Mouse (Mus musculus): ENCODE data around the gene Gm44511. TPM values are rescaled to one million over a fixed set of nuclear protein-coding genes. Genes with fewer than 3 reads are reported as not detected.
"Not testable (repeated sequence)": the region's sequence is repeated elsewhere in the genome, so short reads cannot be mapped to it uniquely, and the experiment has no call there.

The Gm44511 gene
- total RNA-seq, 2 experiments from 2014 or later, result not detected

DNA sequence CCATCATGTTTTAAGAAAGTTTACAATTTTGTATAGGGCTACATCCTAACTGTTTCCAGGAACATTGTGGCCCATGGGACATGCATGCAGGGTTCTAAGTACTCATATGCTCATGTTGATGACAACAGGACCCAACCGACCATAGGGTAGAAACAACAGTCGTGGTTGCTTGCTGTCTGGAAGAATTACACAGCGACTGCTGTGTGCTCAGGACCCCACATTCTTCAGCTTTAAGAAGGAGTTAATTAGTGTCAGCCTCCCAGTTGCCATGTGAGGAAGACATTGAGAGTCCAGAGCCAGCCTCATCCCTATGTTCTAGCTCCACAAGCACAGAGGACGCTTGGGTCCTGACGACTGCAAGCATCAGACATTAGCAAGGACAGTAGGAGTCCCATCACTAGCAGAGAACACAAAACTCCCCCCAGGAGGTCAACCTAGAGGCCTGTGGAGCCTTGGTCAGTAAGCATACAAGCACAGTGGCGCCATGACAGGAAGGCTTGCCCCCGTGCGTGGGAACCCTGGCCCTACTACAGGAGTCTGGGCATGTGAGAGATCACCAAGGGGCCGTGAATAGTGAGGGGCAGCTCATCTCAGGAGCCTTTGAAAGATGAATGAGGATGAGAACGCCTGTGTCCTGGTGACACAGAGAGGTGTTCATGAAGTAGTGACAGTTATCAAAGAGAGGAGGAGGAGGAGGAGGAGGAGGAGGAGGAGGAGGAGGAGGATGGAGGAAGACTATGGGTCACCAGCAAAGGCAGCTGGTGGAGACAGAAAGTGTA is 63.0 kb downstream of the Gm44511 start:
- ATAC-seq (replicated peaks; ENCODE audit: poor library complexity), result not testable (repeated sequence)

- ATAC-seq (replicated peaks; ENCODE audit: poor library complexity), result no peak
Measured at GRCm38 (mm10) chr6:128761144-128761540, 65.0 kb downstream of the Gm44511 start.

DNA sequence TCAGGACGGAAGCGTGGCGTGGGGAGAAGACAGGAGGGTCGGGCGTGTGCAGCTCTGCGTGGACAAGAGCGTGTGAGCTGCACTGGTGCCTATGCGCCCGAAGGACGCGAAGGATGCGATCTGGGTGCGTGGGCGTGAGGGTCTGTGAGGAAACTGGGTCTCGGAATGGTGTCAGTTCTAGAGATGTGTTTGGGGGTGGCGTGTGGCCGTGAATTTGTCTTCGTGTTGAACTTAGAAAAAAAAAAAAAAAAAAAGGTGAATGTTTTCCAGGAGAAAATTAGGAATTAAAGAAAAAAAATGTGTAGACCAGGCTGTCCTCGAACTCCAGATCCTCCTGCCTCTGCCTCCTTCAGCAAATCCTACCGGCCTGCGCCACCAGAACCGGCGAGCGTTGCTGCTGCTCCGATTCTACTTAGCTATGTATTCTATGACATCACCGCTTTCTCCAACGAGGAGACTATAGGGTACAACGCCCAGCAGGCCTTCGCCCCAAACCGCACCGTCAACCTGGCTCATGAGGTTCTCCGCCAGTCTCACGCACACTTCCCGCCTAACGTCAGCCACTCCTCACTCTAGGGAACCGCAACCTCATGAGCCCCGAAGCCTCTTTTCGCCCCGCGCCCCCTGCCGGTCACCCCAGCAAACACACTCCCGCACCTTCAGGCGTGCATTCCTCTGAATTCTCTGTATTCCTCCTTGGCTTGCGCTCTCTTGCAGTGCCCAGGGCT is 65.5 kb downstream of the Gm44511 start:
- peak; percentile 67 for ATAC-seq (replicated peaks; ENCODE audit: poor library complexity)

GRCm38 (mm10) chr6:128760016-128760415 is 66.1 kb downstream of the Gm44511 start:
- peak; percentile 47 for ATAC-seq (replicated peaks; ENCODE audit: poor library complexity)

GRCm38 (mm10) chr6:128759221-128759950 is 66.7 kb downstream of the Gm44511 start:
- no peak for ATAC-seq (replicated peaks; ENCODE audit: poor library complexity)

DNA sequence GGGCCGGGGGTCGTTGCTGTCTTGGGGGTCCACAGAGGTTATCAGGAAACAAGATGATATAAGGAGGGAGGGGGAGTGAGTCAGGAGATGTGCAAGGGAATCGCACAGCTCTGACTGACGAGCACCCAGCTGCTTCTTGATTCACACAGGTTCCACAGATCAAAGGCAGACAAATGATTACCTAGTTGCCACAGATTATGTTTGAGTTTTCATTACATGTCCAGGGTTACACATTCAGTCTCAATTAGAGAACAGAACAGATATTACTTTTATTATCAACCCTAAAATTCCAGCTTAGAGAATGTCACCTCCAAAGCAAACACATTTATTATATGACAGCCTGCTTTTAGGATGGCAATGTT is 70.7 kb downstream of the Gm44511 start:
- not testable (repeated sequence) for ATAC-seq (replicated peaks; ENCODE audit: poor library complexity)

DNA sequence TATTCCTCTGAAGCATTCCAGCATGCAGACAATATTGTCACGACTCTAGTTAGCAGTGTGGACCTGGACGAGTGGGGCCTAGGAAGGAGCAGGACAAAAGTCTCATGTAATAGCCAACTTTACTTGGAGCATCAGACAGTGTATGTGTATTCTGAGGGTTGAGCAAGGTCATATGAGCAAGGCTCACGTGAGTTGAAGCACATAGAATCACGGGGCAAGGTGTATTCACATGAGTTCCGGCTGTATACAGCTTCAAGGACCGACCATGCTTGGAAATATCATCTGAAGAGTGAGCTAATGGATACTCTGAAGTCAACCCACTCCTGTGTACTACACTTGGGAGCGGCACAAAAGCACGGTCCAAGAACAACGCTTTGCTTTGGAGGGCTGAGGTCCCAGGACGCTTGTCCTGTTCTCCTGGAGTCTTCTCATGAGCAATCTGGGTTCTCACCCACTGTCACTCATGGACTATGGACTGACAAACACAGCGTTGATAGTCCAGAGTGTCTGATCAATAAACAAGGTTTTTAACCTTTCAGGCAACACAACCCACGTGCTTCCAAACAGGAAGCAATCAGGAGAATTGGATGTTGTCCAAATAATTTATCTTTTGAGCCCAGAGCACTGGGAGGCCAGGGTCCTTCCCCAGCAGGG is 71.2 kb downstream of the Gm44511 start:
- ATAC-seq (replicated peaks; ENCODE audit: poor library complexity), result not testable (repeated sequence)

- ATAC-seq (replicated peaks; ENCODE audit: poor library complexity), result peak; percentile 84
Measured at GRCm38 (mm10) chr6:128754265-128754664, 71.8 kb downstream of the Gm44511 start.

GRCm38 (mm10) chr6:128753610-128754224 is 72.4 kb downstream of the Gm44511 start:
- ATAC-seq (replicated peaks; ENCODE audit: poor library complexity), result peak; percentile 99

DNA sequence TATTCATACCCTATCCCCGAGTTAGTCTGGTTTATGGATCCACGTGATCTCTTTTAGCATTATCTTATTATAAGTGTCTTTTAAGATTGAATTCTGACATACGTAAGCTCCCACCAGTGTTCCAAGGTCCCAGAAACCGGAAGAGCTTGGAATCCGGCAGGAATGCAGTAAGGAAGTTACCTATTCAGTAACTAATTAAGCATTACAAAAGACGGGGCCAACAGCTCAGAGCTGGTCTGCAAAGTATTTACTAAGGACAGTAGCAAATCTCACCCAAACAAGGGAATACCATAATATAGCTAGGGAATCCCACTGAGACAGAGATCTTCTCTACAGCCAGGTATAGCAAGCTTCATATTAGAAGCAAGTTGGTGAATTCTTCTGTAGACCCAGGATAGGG is 79.1 kb downstream of the Gm44511 start:
- ATAC-seq (replicated peaks; ENCODE audit: poor library complexity), result not testable (repeated sequence)

- no peak for ATAC-seq (replicated peaks; ENCODE audit: poor library complexity)
Measured at GRCm38 (mm10) chr6:128737445-128737844, 88.7 kb downstream of the Gm44511 start.

GRCm38 (mm10) chr6:128736100-128736499 is 90.0 kb downstream of the Gm44511 start:
- ATAC-seq (replicated peaks; ENCODE audit: poor library complexity), result peak; percentile 86

DNA sequence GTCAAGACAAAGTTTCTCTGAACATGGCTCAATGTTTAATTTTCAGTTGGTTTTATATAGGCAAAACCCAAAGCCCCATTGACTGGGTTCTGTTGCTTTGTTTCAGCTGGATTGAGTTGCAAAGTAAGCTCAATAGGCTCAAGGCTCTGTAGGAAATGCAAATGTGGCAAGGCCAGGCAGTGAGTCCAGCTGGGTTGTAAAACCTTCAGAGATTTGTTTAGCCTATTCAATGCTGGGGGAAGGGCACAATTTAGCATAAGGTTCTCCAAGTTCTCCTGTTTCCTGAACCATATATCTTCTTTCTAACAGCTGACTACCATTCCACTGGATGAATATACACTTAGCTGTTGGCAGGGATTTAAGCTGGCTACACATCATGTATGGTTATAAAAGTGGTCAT is 91.2 kb downstream of the Gm44511 start:
- no peak for ATAC-seq (replicated peaks; ENCODE audit: poor library complexity)

DNA sequence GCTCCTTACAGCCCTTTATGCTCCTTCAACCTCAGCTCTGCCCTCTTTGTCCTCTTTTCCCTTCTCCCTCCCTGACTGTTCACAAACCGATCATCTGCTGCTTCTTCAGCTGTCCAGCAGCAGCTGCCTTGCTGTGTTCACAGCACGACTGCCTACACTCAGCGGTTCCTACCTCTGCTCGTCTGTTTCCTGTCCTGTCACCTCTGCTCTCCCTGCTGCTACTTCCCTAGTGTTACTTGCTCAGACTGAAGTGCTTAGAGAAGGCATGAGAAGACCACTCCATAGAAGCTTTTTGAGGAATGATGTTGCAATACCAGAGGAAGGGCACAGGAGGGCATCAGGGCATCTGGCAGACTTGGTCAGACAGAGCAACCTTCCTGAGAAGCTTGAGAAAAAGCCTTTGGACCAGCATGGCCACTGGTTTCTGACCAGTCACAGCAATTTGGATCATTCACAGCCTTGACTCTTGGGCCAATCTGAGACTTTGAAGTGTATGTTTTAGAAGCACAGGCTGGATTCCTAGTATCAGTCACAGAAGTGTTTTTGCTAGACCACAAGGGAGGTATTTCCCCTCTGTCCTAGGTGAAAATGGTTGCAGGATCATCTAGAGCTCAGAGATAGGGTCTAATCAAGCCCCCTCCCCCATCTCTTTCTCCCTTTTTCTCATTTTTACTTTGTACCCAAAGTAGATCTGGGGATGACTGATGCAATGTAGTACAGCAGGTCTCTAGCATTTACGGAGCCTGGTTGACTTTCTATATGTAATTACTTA is 92.0 kb downstream of the Gm44511 start:
- peak; percentile 69 for ATAC-seq (replicated peaks; ENCODE audit: poor library complexity)

DNA sequence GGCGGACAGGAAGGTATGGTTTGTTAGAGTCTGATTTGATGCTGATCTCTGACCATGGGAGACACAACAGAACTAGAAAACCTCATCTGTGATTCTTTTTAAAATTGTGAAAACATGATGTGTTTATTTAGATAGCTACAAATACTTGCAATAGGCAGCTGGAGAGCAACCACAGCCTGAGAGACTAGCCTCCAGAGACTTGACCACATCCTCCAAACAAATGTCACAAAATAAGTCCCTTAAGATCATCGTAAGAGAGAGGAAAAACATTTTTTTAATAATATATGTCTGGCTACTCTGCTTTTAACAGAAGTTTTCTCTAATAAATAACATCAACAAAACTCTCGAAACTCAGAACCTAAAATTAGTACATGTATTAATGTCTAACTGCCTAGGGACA is 94.1 kb downstream of the Gm44511 start:
- no peak for ATAC-seq (replicated peaks; ENCODE audit: poor library complexity)

Other genes with a start within 250 kb of the Gm44511 start
- gene A2ml1, start 244.7 kb downstream of the Gm44511 start, total RNA-seq (2015), result not detected in 2 replicates
- gene A2ml1, start 244.7 kb downstream of the Gm44511 start, total RNA-seq (2017), result not detected in 2 replicates
- 0.74 TPM in 1 of 2 replicates, not detected in the other for gene Klrb1a, start 202.8 kb downstream of the Gm44511 start, total RNA-seq (2015)
- gene Klrb1a, start 202.8 kb downstream of the Gm44511 start, total RNA-seq (2017), result not detected in 2 replicates
- gene Clec2h, start 163.9 kb downstream of the Gm44511 start, total RNA-seq (2015), result not detected in 2 replicates
- gene Clec2h, start 163.9 kb downstream of the Gm44511 start, total RNA-seq (2017), result not detected in 2 replicates
- not detected in 2 replicates for gene Klrb1, start 103.3 kb downstream of the Gm44511 start, total RNA-seq (2015)
- not detected in 2 replicates for gene Klrb1, start 103.3 kb downstream of the Gm44511 start, total RNA-seq (2017)
- gene Klrb1c, start 37.1 kb downstream of the Gm44511 start, total RNA-seq (2015), result 0.07 and 0.96 TPM in 2 replicates
- gene Klrb1c, start 37.1 kb downstream of the Gm44511 start, total RNA-seq (2017), result 0.37 and 0.51 TPM in 2 replicates
- gene Klrb1b, start within 50 bp of the Gm44511 start, total RNA-seq (2015), result 0.32 and 1.4 TPM in 2 replicates
- gene Klrb1b, start within 50 bp of the Gm44511 start, total RNA-seq (2017), result not detected in 2 replicates
- 3.1 and 6.7 TPM in 2 replicates for gene Clec2i, start 61.3 kb upstream of the Gm44511 start, total RNA-seq (2015)
- 4.8 and 9.2 TPM in 2 replicates for gene Clec2i, start 61.3 kb upstream of the Gm44511 start, total RNA-seq (2017)
- gene BC035044, start 64.8 kb upstream of the Gm44511 start, total RNA-seq (2015), result 237 and 280 TPM in 2 replicates
- gene BC035044, start 64.8 kb upstream of the Gm44511 start, total RNA-seq (2017), result 243 and 287 TPM in 2 replicates
- gene Clec2g, start 108.1 kb upstream of the Gm44511 start, total RNA-seq (2015), result not detected in 2 replicates
- gene Clec2g, start 108.1 kb upstream of the Gm44511 start, total RNA-seq (2017), result not detected in 2 replicates
- 32.0 and 35.4 TPM in 2 replicates for gene Klrb1f, start 219.6 kb upstream of the Gm44511 start, total RNA-seq (2015)
- 16.3 and 23.6 TPM in 2 replicates for gene Klrb1f, start 219.6 kb upstream of the Gm44511 start, total RNA-seq (2017)